Mouse (Mus musculus) Muller cell, postnatal 12 days (primary cell): ENCODE measurements around the gene Coq8a.

Experiments used
- DNase-seq: peaks from one replicate; pipeline ENCODE4 v3.0.0-alpha.2; 2015; ENCODE audit errors: inconsistent ontology term

Gene Coq8a

GRCm38 (mm10) chr1:180175167-180175566, 24.2 kb downstream of the Coq8a start:
- DNase-seq: peak; percentile 9

GRCm38 (mm10) chr1:180174718-180175117, 24.7 kb downstream of the Coq8a start:
- DNase-seq: no peak

GRCm38 (mm10) chr1:180173017-180173416, 26.4 kb downstream of the Coq8a start:
- DNase-seq: no peak

GRCm38 (mm10) chr1:180172600-180172999, 26.8 kb downstream of the Coq8a start:
- DNase-seq: no peak

GRCm38 (mm10) chr1:180171883-180172282, 27.5 kb downstream of the Coq8a start:
- DNase-seq: no peak

- no peak for DNase-seq
Observed at GRCm38 (mm10) chr1:180170071-180170470, 29.3 kb downstream of the Coq8a start.

- no peak for DNase-seq
Observed at GRCm38 (mm10) chr1:180169161-180169560, 30.2 kb downstream of the Coq8a start.

GRCm38 (mm10) chr1:180168294-180168693, 31.1 kb downstream of the Coq8a start:
- DNase-seq: no peak

- DNase-seq: no peak
Observed at GRCm38 (mm10) chr1:180166533-180166932, 32.9 kb downstream of the Coq8a start.

- DNase-seq: no peak
Observed at GRCm38 (mm10) chr1:180162986-180163385, 36.4 kb downstream of the Coq8a start.

- no peak for DNase-seq
Observed at GRCm38 (mm10) chr1:180161566-180162355, 37.6 kb downstream of the Coq8a start.

GRCm38 (mm10) chr1:180161160-180161559, 38.2 kb downstream of the Coq8a start:
- DNase-seq: no peak

- no peak for DNase-seq
Observed at GRCm38 (mm10) chr1:180160545-180160944, 38.9 kb downstream of the Coq8a start.

- no peak for DNase-seq
Observed at GRCm38 (mm10) chr1:180158648-180159047, 40.8 kb downstream of the Coq8a start.

GRCm38 (mm10) chr1:180151191-180151590, 48.2 kb downstream of the Coq8a start:
- DNase-seq: no peak

GRCm38 (mm10) chr1:180148563-180148962, 50.8 kb downstream of the Coq8a start:
- DNase-seq: no peak

GRCm38 (mm10) chr1:180148036-180148435, 51.4 kb downstream of the Coq8a start:
- DNase-seq: no peak

- DNase-seq: no peak
Observed at GRCm38 (mm10) chr1:180140970-180141369, 58.4 kb downstream of the Coq8a start.

GRCm38 (mm10) chr1:180139158-180139557, 60.2 kb downstream of the Coq8a start:
- DNase-seq: no peak

GRCm38 (mm10) chr1:180132187-180132586, 67.2 kb downstream of the Coq8a start:
- no peak for DNase-seq

- DNase-seq: no peak
Observed at GRCm38 (mm10) chr1:180131402-180131801, 68.0 kb downstream of the Coq8a start.

GRCm38 (mm10) chr1:180128077-180128792, 71.2 kb downstream of the Coq8a start:
- DNase-seq: no peak

GRCm38 (mm10) chr1:180118233-180118632, 81.2 kb downstream of the Coq8a start:
- DNase-seq: no peak
